Mouse (Mus musculus): Measurements from ENCODE around the gene Gm16253. TPM values are rescaled to one million over a fixed set of nuclear protein-coding genes. Genes with fewer than 3 reads are reported as not detected.

Gene Gm16253
- total and polyA plus RNA-seq, 2 experiments from 2014 or later: not detected

DNA sequence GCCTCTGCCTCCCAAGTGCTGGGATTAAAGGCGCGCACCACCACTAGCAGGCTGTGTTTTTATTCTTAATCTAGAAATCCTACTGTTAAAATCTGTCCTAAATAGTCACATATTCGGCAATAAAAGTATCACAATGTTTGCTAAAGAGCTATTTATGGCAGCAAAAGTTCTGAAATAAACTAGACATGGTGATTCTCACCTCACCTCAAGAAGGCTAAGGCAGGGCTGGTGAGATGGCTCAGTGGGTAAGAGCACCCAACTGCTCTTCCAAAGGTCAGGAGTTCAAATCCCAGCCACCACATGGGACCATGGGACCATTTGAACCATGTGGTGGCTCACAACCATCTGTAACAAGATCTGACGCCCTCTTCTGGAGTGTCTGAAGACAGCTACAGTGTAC lies 13.9 kb downstream of the Gm16253 start:
- Histone ChIP-seq H3K27ac (ENCODE audit: low read depth, low read length) (no peak overlapping the region), H3K9me3 (ENCODE audit: low read length) (no peaks in the 10 kb centered on the region), H3K27me3 (ENCODE audit: insufficient read depth, low read length) (no peaks in the 10 kb centered on the region), H3K4me2 (ENCODE audit: low read depth) (no peak overlapping the region), H3K36me3 (ENCODE audit: insufficient read depth) (no peaks in the 10 kb centered on the region), H3K9ac (no peak overlapping the region), H3K4me3 (ENCODE audit: low read depth, low read length) (no peak overlapping the region), H3K4me1 (ENCODE audit: insufficient read depth) (peaks cover 10% of the 10 kb centered on the region; the same call in 1 of the 2 replicates)
- no peak for DNase-seq
- ATAC-seq: no peak
- no peak for TF ChIP-seq CTCF (IDR thresholded peaks at IDR 0.05; ENCODE audit: low read depth)
- WGBS: 83% methylated on average over 4 of the region's 4 CpGs

DNA sequence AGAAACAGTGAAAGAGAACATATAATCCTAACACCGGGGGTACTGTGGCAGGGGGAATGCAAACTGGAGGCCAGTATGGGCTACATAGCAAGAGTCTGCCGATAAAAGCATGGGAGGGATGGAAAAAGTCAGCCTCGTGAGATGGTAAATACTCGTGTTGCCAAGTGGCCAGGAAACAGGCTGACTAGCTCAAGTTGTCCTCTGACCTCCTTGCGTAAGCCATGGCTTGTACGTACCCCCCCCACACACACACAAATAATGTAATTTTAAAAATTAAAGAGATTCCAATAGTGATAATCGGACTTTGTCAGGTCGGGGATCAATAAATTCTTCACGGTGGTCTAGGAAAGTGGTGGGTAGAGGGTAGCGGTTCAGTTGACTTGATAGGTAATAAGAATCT lies 16.6 kb downstream of the Gm16253 start:
- peak overlapping the region; percentile 57 for H3K4me3 ChIP-seq (ENCODE audit: low read depth, low read length)
- no peak for TF ChIP-seq CTCF (IDR thresholded peaks at IDR 0.05; ENCODE audit: low read depth)
- 0% methylated on average over 10 of the region's 10 CpGs for WGBS
- H3K9ac ChIP-seq: peak overlapping the region; percentile 69
- no peaks in the 10 kb centered on the region for H3K9me3 ChIP-seq (ENCODE audit: low read length)
- peak overlapping the region; percentile 86 for H3K27ac ChIP-seq (ENCODE audit: low read depth, low read length)
- H3K4me2 ChIP-seq (ENCODE audit: low read depth): peak overlapping the region; percentile 68
- ATAC-seq (no peak), DNase-seq (no peak)
- no peaks in the 10 kb centered on the region for H3K36me3 ChIP-seq (ENCODE audit: insufficient read depth)
- H3K4me1 ChIP-seq (ENCODE audit: insufficient read depth): peaks cover 19% of the 10 kb centered on the region; the same call in 1 of the 2 replicates
- H3K27me3 ChIP-seq (ENCODE audit: insufficient read depth, low read length): no peaks in the 10 kb centered on the region

DNA sequence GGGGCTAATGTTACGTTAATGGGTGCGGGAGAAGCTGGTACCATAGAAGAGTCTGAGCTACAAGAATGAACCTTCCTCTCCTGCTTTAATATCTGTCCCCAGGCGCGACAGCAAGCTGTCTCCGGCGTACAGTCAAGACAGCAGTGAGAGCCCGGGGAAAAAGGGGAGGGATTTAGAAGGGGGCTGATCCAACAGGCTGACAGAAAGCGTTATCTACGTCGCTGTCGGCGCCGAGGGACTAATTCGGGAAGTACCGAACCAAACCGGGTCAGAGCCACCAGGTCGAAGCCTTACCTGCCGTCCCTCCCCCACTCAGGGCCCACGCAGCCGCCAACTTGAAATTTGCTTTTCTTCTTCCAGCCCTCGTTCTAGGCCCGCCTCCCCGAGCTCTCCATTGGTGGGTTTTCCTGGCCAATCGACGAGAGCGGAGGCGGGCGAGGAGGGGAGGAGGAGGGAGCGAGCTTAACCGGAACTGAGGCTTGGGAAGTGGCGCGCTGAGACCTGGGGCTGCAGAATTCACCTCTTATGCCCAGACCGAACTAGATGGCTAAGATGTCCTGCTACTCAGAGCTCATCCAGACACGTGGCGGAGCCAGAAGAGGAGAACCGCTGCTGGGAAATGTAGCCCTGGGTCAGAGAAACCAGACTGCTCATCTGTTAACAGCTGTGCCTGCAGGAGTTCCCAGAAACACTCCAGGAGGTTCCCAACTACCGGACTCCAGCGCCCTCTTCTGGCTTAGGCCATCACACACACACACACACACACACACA lies 17.2 kb downstream of the Gm16253 start, which contains the start of gene Polr3gl:
Gene Polr3gl, minus strand, starts transcription at position 392 of the 771 bp plus-strand sequence.
- H3K9ac ChIP-seq: peak within 1 kb of the TSS; percentile 69
- no peaks in the 10 kb centered on the region for H3K9me3 ChIP-seq (ENCODE audit: low read length)
- H3K27me3 ChIP-seq (ENCODE audit: insufficient read depth, low read length): no peaks in the 10 kb centered on the region
- peak; percentile 42 for TF ChIP-seq CTCF (IDR thresholded peaks at IDR 0.05; ENCODE audit: low read depth)
- H3K4me2 ChIP-seq (ENCODE audit: low read depth): peak within 1 kb of the TSS; percentile 68
- H3K4me3 ChIP-seq (ENCODE audit: low read depth, low read length): peak within 1 kb of the TSS; percentile 57
- ATAC-seq: peak; percentile 87
- H3K36me3 ChIP-seq (ENCODE audit: insufficient read depth): no peaks in the 10 kb centered on the region
- under 1% methylated on average over 38 of the region's 38 CpGs for WGBS
- H3K27ac ChIP-seq (ENCODE audit: low read depth, low read length): peak within 1 kb of the TSS; percentile 90
- H3K4me1 ChIP-seq (ENCODE audit: insufficient read depth): peaks cover 22% of the 10 kb centered on the region; the same call in 1 of the 2 replicates
- peak; percentile 95 for DNase-seq

DNA sequence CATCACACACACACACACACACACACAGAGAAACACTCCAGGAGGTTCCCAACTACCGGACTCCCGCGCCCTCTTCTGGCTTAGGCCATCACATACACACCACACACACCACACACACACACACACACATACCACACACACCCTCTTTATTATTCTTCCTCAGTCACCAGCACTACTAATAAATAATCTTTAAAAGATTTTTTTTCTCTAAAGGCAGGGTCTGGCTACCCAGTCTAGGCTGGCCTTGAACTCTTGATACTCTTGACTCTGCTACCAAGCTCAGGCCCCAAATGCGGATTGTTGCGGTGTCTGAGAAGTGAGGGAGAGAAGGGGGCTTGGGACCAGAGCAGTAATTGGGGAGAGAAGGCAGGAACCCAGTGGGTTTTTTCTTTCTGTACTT lies 18.1 kb downstream of the Gm16253 start:
- Histone ChIP-seq H3K36me3 (ENCODE audit: insufficient read depth) (no peaks in the 10 kb centered on the region), H3K9ac (no peak overlapping the region), H3K4me3 (ENCODE audit: low read depth, low read length) (no peak overlapping the region), H3K4me2 (ENCODE audit: low read depth) (no peak overlapping the region), H3K27ac (ENCODE audit: low read depth, low read length) (peak overlapping the region; percentile 90; the same call in 1 of the 2 replicates), H3K27me3 (ENCODE audit: insufficient read depth, low read length) (no peaks in the 10 kb centered on the region), H3K4me1 (ENCODE audit: insufficient read depth) (peaks cover 22% of the 10 kb centered on the region; the same call in 1 of the 2 replicates), H3K9me3 (ENCODE audit: low read length) (no peaks in the 10 kb centered on the region)
- no peak for DNase-seq
- no peak for ATAC-seq
- TF ChIP-seq CTCF (IDR thresholded peaks at IDR 0.05; ENCODE audit: low read depth): no peak
- WGBS: 83% methylated on average over 5 of the region's 5 CpGs

DNA sequence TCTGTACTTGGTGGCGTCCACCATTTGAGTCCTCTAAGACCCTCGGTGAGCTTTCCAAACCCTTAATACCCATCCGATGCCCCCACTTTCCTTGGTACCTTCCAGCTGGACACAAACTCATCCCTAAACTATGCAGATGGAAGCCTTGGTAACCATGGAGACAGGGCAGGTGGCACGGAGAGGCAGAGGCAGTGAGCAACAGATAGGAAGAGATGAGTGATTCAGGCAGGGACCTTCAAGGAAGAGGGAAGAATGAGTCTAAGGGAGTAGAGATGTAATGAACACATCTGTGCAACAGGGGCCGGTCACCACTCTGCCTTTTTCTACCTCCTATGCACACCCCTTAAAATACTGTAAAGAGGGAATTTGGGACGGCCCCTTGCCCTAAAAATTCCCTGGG lies 18.9 kb downstream of the Gm16253 start:
- Histone ChIP-seq H3K27ac (ENCODE audit: low read depth, low read length) (peak overlapping the region; percentile 90), H3K4me3 (ENCODE audit: low read depth, low read length) (peak overlapping the region; percentile 59), H3K36me3 (ENCODE audit: insufficient read depth) (no peaks in the 10 kb centered on the region), H3K9me3 (ENCODE audit: low read length) (no peaks in the 10 kb centered on the region), H3K4me2 (ENCODE audit: low read depth) (peak overlapping the region; percentile 100), H3K27me3 (ENCODE audit: insufficient read depth, low read length) (no peaks in the 10 kb centered on the region), H3K4me1 (ENCODE audit: insufficient read depth) (peaks cover 26% of the 10 kb centered on the region), H3K9ac (peak overlapping the region; percentile 81; the same call in 1 of the 2 replicates)
- ATAC-seq (no peak; the same call in 1 of the 2 replicates), DNase-seq (peak; percentile 54)
- no peak for TF ChIP-seq CTCF (IDR thresholded peaks at IDR 0.05; ENCODE audit: low read depth)
- 29% methylated on average over 6 of the region's 6 CpGs for WGBS

DNA sequence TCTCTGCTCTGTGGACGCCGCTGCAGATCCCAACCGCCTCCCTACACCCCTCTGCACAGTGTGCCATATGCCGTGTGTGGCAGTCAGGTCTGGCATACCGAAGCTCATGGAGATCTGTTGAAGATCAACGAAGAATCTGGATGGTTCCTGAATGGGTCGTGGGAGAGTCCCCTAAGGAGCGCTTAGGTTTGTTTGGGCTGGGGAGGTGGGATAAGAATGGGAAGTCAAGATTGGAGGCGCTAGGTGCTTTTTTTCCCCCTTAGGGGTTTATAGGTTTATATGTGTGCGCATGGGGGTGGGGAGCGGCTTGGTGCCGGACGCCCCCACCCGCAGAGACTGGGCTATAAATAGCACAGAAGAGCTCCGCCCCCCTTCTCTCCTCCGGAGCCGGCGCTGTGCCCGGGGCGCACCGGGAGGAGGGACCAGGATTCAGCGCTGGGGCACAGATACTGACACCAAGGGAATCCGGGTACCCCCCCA lies 19.5 kb downstream of the Gm16253 start, which contains the start of gene Ankrd34a:
Gene Ankrd34a, plus strand, starts transcription at position 409 of the 480 bp plus-strand sequence.
- H3K36me3 ChIP-seq (ENCODE audit: insufficient read depth): no peaks in the 10 kb centered on the region
- DNase-seq (peak; percentile 75), ATAC-seq (peak; percentile 14)
- WGBS: 1% methylated on average over 20 of the region's 23 CpGs
- H3K4me2 ChIP-seq (ENCODE audit: low read depth): peak within 1 kb of the TSS; percentile 100
- TF ChIP-seq CTCF (IDR thresholded peaks at IDR 0.05; ENCODE audit: low read depth): no peak
- H3K27me3 ChIP-seq (ENCODE audit: insufficient read depth, low read length): no peaks in the 10 kb centered on the region
- H3K9me3 ChIP-seq (ENCODE audit: low read length): no peaks in the 10 kb centered on the region
- H3K9ac ChIP-seq: peak within 1 kb of the TSS; percentile 81
- peak within 1 kb of the TSS; percentile 59 for H3K4me3 ChIP-seq (ENCODE audit: low read depth, low read length)
- H3K27ac ChIP-seq (ENCODE audit: low read depth, low read length): peak within 1 kb of the TSS; percentile 90
- peaks cover 26% of the 10 kb centered on the region for H3K4me1 ChIP-seq (ENCODE audit: insufficient read depth)

DNA sequence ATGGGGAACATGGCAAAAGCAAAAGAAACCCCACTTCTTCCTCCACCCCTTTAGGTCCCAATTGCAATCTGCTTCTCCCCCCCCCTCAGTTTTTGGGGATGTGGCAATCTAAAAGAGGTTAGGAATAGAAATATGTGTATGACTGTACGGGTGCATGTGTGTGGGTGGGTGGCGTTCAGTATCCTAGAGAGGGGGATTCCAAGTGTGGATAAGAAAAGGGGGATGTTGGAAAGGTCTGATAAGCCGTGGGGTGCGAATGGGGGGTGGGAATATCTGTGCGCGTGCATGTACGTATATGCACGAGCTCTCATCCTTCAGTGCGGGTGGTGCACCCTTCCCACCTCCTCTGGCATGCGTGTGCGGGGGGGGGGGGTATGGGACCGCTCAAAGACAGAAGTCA lies 20.1 kb downstream of the Gm16253 start:
- ATAC-seq (peak; percentile 32), DNase-seq (peak; percentile 71)
- 2% methylated on average over 10 of the region's 12 CpGs for WGBS
- Histone ChIP-seq H3K9ac (peak overlapping the region; percentile 81), H3K9me3 (ENCODE audit: low read length) (no peaks in the 10 kb centered on the region), H3K36me3 (ENCODE audit: insufficient read depth) (no peaks in the 10 kb centered on the region), H3K4me1 (ENCODE audit: insufficient read depth) (peaks cover 26% of the 10 kb centered on the region), H3K27me3 (ENCODE audit: insufficient read depth, low read length) (no peaks in the 10 kb centered on the region), H3K4me2 (ENCODE audit: low read depth) (peak overlapping the region; percentile 100), H3K4me3 (ENCODE audit: low read depth, low read length) (peak overlapping the region; percentile 59), H3K27ac (ENCODE audit: low read depth, low read length) (peak overlapping the region; percentile 90)
- no peak for TF ChIP-seq CTCF (IDR thresholded peaks at IDR 0.05; ENCODE audit: low read depth)

All from forebrain, postnatal 0 days (tissue).